Mouse (Mus musculus): ENCODE results near the gene Dtx3. TPM values are rescaled to one million over a fixed set of nuclear protein-coding genes. Genes with fewer than 3 reads are reported as not detected.
"Not testable (repeated sequence)": the region's sequence is repeated elsewhere in the genome, so short reads cannot be mapped to it uniquely, and the experiment has no call there.

Gene Dtx3
- total RNA-seq, 2 experiments from 2014 or later, result 184 to 207 TPM

DNA sequence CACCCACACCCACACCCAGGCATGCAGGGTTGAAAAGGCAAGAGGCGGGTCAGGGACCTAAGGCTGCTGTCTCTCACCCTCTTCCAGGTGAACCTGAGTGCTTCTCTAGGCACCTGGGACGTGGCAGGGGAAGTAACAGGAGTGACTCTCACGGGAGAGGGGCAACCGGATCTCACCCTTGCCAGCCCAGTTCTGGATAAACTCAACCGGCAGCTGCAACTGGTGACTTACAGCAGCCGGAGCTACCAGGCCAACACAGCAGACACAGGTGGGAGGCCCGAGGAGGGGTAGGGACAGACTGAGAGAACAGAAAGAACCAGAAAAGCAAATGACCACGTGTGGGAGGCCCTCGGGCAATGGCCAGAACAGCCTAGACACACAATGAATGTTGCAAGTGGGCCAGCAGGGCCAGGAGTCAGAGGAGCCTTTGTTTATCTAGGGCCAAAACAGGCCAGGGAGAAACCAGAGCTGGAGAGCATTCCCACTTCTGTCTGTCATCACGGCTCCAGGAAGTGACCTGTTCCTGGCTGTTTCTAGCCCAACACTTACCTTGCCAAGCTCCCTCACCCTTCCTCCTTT lies 27.8 kb downstream of the Dtx3 start:
- intact Hi-C loops (cut with DNase I), result loop anchor here (5.0 kb wide), 1 partner anchor 45 kb away; the partner anchor contains the start of gene Os9
- DNase-seq, result no peak

DNA sequence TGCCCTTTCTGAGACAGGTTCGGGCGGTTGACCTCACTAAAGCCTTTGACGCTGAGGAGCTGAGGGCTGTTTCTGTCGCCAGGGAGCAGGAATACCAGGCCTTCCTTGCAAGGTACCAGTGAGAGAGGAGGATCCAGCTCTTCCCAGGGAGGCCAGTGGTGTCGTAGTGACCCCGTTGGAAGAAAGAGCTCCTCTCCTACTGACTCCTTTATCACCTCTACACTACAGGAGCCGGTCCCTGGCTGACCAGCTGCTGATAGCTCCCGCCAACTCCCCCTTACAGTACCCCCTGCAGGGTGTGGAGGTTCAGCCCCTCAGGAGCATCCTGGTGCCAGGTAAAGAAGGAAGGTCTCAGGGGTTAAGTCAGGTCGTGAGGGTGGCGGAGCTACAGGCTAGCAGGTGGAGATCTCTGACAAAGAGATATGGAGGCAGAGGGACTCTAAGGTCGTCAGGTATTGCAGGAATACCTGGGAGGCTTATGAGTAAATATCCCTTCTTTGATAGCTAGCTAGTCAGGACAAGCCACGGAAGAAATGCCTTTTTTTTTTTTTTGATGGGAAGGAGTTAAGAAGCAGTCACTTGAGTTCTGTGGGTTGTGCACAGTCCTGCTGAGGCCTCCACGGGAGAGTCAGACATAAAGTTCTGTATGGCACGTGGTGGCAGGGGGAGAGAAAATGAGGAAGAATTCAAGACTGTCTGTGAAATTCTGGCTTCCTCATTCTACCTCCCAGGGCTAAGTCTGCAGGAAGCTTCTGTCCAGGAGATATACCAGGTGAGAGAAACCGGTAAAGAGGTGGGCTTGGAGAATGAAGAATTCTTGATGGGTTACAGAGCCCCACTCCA lies 28.5 kb downstream of the Dtx3 start:
- no peak for DNase-seq
- intact Hi-C loops (cut with DNase I), result loop anchor here (5.0 kb wide), 1 partner anchor 45 kb away; the partner anchor contains the start of gene Os9

DNA sequence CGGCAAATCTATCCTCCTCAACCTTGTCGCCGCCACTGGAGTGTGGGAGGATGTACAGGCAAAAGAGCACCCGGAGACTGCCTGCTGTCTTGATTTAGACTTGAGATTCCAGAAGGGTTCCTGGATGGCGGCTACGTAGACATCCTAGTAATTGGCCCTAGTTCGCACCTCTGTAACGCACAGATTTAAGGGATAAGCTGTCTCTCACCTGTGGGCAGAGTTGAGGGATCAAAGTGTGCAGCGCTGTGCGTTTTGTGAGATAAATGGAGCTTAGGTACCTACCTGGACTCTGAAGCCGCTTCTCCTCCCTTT lies 29.2 kb downstream of the Dtx3 start:
- intact Hi-C loops (cut with DNase I), result loop anchor here (5.0 kb wide), 1 partner anchor 44 kb away; the partner anchor contains the start of gene Os9
- no peak for DNase-seq

DNA sequence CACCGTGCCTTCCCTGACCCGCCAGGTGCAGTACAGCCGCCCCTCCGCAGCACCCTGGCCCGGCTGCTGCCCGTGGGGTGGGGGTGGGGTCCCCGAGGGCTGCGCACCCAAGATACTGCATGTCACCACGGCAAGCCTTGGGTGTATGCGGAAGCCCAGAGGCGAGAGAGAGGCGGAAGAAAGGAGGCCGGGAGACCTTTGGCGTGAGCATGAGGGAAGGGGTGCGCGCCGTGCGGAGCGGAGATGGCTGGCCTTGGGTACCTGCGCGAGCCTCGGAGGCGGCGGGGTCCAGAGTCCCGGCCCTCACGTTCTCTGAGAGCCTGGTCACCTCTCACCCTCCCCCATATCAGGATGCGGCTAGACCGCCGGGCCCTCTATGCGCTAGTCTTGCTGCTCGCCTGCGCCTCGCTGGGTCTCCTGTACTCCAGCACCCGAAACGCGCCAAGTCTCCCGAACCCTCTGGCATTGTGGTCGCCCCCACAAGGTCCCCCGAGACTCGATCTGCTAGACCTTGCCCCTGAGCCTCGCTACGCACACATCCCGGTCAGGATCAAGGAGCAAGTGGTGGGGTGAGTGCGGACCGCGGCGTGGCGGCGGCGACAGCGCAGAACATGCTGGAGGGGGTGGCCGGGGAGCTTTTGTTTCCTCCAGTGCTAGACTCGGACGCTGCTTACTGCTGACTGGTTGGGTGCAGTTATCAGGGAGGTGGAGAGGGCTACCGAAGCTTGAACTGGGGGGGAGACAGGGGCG lies 29.7 kb downstream of the Dtx3 start:
- peak; percentile 52 for DNase-seq

DNA sequence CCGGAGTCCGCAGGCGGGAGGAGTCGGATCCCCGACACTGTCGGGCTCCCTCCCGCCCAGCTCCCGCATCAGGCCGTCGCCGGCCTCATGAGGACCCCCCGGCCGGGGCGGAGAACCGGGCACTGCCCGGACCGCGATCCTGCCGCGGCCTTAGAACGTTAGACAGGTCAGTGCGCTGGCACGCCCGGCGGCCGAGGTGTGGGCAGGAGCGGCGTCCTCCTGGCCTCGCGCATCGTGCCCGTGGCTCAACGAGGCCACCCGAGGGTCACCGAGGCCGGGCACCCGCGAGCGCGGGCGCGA lies 30.2 kb downstream of the Dtx3 start:
- DNase-seq, result no peak
- intact Hi-C loops (cut with DNase I), result loop anchor here (5.0 kb wide), 1 partner anchor 43 kb away; the partner anchor contains the start of gene Os9

More for the DNA sequence above, 29.7 kb downstream of the Dtx3 start:
- intact Hi-C loops (cut with DNase I), result loop anchor here (5.0 kb wide), 1 partner anchor 44 kb away; the partner anchor contains the start of gene Os9

DNA sequence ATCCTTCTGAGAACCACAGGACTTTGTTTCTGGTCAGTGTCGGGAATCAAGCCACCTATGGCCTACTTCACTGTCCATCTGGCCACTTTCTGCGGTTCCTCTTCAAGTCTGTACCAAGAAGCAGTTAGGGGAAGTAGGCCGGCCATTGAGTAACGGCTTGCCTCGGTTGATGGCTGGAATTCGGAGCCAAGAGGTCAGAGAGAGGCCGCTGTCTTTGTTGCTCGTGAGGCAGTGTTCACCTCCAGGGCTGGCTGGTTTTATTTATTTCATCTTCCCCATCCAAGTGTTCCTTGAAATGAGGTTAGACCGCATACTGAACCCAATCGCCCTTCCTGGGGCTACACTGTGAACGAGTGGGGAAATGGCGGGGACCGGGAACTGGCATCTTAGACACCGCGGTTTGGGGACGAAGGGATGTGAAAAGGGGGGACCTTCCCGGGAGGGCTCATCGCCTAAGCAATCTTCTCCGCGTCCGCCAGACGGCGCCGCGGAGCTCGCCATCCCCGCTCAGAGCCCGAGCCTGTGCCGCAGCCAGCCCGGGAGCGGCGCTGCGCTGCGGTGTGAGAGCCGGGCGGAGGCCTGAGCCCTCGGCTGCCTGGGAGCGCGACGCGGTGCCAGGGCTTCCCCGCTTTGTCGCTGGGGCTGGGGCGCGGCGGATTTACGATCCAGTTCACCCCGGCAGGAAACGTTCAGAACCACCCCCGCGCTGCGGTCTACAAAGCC lies 30.7 kb downstream of the Dtx3 start, which contains the start of gene B4galnt1:
Gene B4galnt1, plus strand, starts transcription at position 595 of the 723 bp plus-strand sequence.
- intact Hi-C loops (cut with DNase I), result loop anchor here (5.0 kb wide), 1 partner anchor 42 kb away; the partner anchor contains the start of gene Os9
- DNase-seq, result peak; percentile 81

DNA sequence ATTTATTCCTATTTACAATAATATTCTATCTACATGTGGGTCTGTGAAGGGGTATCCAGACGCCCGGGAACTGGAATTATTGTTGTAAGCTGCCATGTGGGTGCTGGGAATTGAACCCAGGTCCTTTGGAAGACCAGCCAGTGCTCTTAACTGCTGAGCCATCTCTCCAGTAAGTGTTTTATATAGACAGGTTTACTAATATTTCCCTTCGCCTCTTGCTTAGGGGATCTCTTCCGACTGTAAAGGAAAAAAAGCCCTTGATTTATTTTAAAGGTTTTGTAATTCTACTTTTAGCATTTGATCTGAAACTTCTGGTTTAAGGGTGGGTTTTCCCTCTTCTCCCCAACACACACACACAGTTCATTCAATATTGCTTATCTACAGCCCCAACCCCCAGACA lies 31.3 kb downstream of the Dtx3 start:
- DNase-seq, result no peak
- intact Hi-C loops (cut with DNase I), result no loop called here

DNA sequence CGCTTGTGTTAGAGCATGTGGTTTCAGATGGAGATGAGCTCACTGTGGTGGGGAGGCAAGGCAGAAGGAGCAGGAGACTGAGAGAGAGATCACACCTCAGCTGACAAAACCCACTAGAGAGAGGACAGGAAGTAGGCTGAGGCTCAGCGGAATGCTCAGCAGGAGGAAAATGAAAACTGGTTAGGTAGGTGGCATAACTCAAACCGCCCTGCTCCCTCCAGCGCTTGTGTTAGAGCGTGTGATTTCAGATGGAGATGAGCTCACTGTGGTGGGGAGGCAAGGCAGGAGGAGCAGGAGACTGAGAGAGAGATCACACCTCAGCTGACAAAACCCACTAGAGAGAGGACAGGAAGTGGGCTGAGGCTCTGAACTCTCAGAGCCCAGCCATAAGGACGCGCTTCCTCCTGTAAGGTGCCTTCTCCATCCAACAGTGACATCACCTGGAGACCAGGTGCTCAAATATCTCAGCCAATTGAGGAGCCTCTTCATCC lies 32.7 kb downstream of the Dtx3 start:
- intact Hi-C loops (cut with DNase I); DNase-seq: not testable (repeated sequence)

DNA sequence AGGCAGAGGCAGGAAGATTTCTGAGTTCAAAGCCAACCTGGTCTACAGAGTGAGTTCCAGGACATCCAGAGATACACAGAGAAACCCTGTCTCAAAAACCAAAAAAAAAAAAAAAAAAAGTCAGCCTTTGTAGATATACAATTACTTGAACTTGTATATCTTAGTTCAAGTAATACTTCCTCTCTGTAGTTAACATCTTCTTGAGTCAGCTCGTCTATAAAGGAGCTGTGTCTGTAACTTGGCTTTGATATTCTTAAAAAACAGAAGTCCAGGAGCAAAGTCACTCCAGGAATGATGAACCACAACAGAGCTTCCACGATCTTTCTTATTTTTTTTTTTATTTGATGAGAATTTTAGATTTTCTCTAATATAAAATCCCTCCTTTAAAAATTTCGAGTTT lies 34.8 kb downstream of the Dtx3 start:
- no peak for DNase-seq
- intact Hi-C loops (cut with DNase I), result no loop called here

DNA sequence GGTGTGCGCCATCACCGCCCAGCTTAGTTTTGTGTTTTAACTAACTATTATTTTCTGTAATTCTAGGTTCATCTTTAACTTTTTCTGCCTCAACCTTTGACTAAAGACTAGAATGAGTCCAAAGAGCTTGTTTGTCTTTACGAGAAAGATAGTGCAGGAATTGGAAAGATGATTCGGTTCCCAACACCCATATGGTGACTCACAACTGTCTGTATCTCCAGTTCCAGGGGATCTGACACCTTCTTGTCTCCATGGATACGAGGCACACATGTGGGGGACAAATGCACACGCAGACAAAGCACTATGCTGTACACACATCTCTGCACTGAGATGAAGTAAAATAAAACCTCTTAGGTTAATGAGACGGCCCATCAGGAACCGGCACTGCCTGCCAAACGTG lies 35.4 kb downstream of the Dtx3 start:
- DNase-seq, result no peak
- intact Hi-C loops (cut with DNase I), result no loop called here

DNA sequence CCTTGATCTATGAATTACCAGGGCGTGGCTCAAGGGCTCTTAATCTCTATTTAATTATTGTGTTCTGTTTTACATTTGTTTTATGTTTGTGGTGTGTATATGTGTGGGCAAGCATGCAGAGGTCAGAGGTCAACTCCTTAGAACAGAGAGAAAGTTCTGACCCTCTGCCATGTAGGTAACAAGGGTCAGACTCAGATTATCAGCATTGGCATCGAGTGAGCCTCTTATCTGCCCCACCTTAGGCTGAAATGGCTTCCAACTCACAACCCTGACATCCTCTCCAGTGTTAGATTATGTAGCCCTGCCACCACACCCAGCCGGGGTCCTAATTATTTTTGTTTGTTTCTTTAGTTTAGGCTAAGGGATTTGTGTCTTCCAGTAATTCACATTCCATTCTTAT lies 37.1 kb downstream of the Dtx3 start:
- DNase-seq, result no peak
- intact Hi-C loops (cut with DNase I), result no loop called here

DNA sequence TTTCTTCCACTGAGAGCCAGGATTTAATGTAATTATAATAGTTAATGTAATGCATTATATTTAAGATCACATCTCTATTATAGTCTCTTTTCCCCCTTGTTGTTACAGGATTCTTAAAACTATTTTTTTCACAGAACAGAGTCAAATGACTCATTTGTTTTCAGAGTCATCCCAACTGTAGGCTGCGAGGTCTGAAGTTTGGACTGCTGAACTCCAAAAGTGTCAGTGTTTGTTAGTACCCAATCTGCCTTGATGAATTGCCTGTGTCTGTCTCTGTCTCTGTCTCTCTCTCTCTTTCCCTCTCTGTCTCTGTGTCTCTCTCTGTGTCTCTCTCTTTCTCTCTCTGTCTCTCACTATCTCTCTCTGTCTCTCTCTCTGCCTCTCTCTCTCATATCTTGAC lies 39.0 kb downstream of the Dtx3 start:
- intact Hi-C loops (cut with DNase I), result no loop called here
- DNase-seq, result no peak

DNA sequence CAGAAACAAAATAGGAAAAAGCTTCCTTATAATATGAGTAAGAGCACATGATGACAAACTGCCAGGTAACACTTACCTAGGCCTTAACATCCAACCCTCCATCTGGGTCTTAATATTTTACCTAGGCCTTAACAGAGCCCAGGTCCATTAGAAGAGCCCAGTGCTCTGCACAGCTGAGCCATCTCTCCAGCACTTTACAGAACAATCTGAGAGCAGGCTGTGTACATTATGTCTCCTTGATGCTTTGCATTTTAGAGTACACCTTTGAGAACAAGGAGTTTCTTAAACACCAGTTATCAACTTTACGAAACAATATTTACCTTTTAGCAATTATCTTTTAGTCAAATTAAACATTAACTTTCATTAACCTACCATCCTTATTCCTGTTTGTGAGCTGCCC lies 39.4 kb downstream of the Dtx3 start:
- DNase-seq, result no peak
- intact Hi-C loops (cut with DNase I), result no loop called here

DNA sequence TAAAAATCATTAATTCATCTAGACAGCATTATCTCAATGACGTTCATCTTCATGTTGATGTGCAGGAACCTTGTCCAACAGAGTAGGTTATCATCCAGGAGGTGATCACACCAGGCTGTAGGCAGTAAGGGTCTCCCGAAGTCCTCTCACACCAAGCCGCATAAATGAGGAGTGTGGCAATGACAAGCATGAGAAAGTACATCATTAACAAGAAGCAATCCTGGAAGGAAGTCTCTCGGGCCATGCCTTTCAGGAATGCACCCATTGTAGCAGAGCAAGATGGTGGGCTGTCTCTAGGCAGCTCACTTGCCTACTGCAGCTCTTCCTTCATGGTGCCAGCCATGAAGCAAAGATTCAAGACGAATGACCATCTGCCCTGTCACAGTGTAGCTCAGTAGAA lies 40.9 kb downstream of the Dtx3 start:
- DNase-seq, result no peak
- intact Hi-C loops (cut with DNase I), result no loop called here

DNA sequence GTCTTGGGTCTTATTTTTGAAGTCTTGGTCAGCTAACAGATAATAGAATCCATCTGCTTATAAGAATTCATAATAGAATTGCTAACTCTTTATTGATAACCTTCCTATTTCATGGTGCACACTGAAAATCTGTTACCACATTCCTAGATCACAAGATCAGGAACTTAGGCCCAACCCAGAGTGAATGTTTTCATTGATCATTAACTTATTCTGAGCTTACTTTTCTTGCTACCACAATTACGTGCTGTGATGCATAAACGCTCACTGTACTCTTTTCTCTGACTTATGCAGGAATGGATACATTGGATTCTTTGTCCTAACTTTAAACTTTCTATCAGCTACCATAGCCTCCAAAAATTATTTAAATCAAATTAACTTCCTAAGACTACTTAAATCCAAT lies 41.3 kb downstream of the Dtx3 start:
- intact Hi-C loops (cut with DNase I), result no loop called here

DNA sequence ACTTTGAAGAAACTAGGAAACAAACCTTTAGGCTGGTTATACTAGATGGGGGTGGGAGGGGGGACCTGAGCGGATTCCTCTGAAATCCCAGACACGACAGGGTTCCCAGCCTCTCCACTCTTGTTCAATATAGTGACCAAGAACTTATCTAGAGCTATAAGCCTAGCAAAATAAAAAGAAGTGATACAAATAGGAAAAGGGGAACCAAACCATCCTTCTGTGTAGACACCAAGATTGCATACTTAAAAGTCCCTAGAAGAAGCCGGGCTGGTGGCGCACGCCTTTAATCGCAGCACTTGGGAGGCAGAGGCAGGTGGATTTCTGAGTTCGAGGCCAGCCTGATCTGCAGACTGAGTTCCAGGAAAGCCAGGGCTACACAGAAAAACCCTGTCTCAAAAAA lies 42.2 kb downstream of the Dtx3 start:
- DNase-seq, result no peak
- intact Hi-C loops (cut with DNase I), result no loop called here

More for the DNA sequence above, 41.3 kb downstream of the Dtx3 start:
- DNase-seq, result no peak

DNA sequence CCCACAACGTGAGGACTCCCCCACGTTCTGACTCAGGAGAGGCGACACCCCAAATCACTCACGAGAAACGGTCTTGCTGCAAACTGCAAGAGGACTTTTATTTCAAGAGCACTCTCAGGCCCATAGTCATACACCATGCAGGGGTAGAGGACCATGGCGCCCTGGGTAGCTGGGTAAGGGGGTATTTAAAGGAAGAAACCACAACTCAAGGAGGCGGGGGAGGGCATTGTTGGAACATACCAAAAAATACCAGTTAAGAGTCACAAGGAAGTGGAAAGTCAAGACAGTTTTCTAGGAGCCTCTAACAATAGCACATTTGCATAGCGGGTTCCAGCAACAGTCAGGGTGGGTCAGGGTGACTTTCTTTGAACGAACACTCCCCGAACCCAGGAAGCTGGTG lies 43.0 kb downstream of the Dtx3 start:
- intact Hi-C loops (cut with DNase I); DNase-seq: not testable (repeated sequence)

DNA sequence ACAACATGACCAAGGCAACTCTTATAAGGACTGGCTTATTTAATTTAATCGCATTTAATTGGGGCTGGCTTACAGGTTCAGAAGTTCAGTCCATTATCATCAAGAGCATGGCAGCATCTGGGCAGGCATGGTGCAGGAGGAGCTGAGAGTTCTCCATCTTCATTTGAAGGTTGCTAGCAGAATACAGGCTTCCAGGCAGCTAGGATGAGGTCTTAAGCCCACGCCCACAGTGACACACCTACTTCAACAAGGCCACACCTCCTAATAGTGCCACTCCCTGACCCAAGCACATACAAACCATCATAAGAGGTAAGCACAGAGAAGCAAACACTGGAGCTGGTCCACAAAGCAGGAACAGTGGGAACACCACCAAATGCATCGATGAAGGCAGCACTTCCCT lies 44.3 kb downstream of the Dtx3 start:
- intact Hi-C loops (cut with DNase I); DNase-seq: not testable (repeated sequence)

DNA sequence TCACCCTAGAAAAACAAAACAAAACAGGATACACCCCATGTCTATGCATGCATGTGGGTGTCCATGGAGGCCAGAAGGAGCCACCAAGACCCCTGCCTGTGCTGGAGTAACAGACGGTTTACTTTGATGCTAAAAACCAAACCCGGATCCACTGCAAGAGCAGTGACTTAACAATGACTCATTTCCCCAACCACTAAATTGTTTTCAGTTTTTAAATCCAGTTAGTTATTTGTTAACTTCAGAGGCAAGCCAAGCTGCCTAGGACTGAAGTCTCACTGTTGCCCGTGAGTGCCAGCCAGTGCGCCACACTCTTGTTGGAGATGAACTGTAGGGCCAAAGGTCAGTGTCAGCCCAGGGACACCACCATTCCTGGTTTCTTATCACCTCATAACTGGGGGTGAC lies 45.1 kb downstream of the Dtx3 start:
- DNase-seq, result no peak
- intact Hi-C loops (cut with DNase I), result no loop called here

DNA sequence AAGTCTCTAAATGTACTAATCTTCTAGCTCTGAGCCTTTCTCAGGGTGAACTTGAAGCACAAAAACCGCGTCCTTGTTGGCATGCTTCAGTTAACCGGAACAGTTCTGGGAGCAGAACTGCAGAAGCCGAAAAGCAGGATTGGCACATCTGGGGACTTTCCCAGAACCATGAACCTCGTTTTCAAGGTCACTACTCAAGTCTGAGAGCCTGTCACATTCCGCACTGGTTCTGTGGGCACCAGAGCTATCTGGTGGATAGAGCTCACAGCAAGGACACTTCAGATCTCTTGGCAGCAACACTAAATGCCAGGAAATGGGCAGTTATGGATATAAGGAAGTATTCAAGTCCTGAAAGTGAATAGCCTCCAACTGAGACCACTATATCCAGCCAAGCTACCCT lies 48.4 kb downstream of the Dtx3 start:
- DNase-seq, result no peak
- intact Hi-C loops (cut with DNase I), result no loop called here

DNA sequence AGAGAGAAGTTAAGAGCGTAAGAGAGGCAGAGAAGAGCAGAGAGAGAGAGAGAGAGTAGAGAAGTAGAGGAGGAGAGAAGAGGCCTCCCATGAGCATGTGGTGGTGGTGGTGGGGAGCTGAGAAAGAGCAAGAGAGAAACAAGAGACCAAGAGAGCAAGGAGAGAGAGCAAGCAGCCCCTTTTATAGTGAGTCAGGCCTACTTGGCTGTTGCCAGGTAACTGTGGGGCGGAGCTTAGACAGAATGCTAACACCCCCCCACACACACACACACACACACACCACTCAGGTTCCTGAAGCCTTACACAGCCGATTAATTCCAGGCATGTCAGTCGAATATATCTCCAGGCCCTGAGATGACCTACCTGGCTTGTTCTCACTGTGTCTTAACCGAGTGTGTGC lies 50.2 kb downstream of the Dtx3 start:
- intact Hi-C loops (cut with DNase I), result no loop called here
- no peak for DNase-seq
